ENCODE assay signal across 15 mouse cellular contexts in genomic region chr1:172390769-172391168, GRCm38 (mm10). TPM values are rescaled to one million over a fixed set of nuclear protein-coding genes. Genes with fewer than 3 reads are reported as not detected.
DNase-seq lines count a peak whose midpoint lies in the region; ATAC-seq and TF ChIP-seq lines count a peak whose summit lies in the region.
"Had no signal": no experiment of that assay in that cellular context is flagged by ENCODE, and none has a peak within 500 bp of the region (broad histone marks: within the 10 kb centered on the region; RNA-seq: fewer than 3 reads in every experiment).

No protein-coding gene starts in this region.

- no peaks in the 10 kb centered on the region for H3K4me1 ChIP-seq in liver, embryonic 11.5 days (replicated peaks; ENCODE audit: control insufficient read depth, insufficient read depth, low read length)
- H3K4me1 ChIP-seq in liver, embryonic 13.5 days (replicated peaks): no peaks in the 10 kb centered on the region
- H3K4me1 ChIP-seq in stomach, embryonic 16.5 days (ENCODE audit: control insufficient read depth, insufficient read depth, low read length): peaks cover 7% of the 10 kb centered on the region; the same call in 1 of the 2 replicates
- H3K4me1 ChIP-seq in hindbrain, postnatal 0 days (ENCODE audit: insufficient read depth, low read length): no peaks in the 10 kb centered on the region; the same call in 1 of the 2 replicates

- 0 out of 2 replicates have a peak, but pooled peaks cover 4% of the 10 kb centered on the region for H3K27me3 ChIP-seq in liver, embryonic 11.5 days (replicated peaks; ENCODE audit: control insufficient read depth, insufficient read depth, low read length)
- H3K27me3 ChIP-seq in liver, embryonic 13.5 days: peaks cover 18% of the 10 kb centered on the region; the same call in 1 of the 2 replicates
- H3K27me3 ChIP-seq in stomach, embryonic 16.5 days (ENCODE audit: control insufficient read depth, insufficient read depth, low read length): no peaks in the 10 kb centered on the region; the same call in 1 of the 2 replicates
- H3K27me3 ChIP-seq in hindbrain, postnatal 0 days (ENCODE audit: insufficient read depth, low read length): no peaks in the 10 kb centered on the region
- H3K27me3 ChIP-seq: hindbrain, embryonic 12.5 days had no signal

- no peak for TF ChIP-seq CTCF in hindbrain, postnatal 0 days (IDR thresholded peaks at IDR 0.05; ENCODE audit: low read depth)

- no peak overlapping the region for H3K4me3 ChIP-seq in liver, embryonic 11.5 days (ENCODE audit: low read depth, low read length)
- no peak overlapping the region for H3K4me3 ChIP-seq in liver, embryonic 13.5 days (replicated peaks)
- H3K4me3 ChIP-seq in stomach, embryonic 16.5 days (replicated peaks; ENCODE audit: low read length): no peak overlapping the region
- H3K4me3 ChIP-seq in hindbrain, postnatal 0 days (ENCODE audit: low read length): no peak overlapping the region
- H3K4me3 ChIP-seq: embryonic facial prominence, embryonic 10.5 days; hindbrain, embryonic 12.5 days; kidney, embryonic 15.5 days had no signal

- H3K9me3 ChIP-seq in liver, embryonic 11.5 days (ENCODE audit: control insufficient read depth, low read length): no peaks in the 10 kb centered on the region
- H3K9me3 ChIP-seq in liver, embryonic 13.5 days (replicated peaks): no peaks in the 10 kb centered on the region
- no peaks in the 10 kb centered on the region for H3K9me3 ChIP-seq in stomach, embryonic 16.5 days (replicated peaks; ENCODE audit: control insufficient read depth, low read length)
- H3K9me3 ChIP-seq in hindbrain, postnatal 0 days (ENCODE audit: low read length): no peaks in the 10 kb centered on the region
- H3K9me3 ChIP-seq: embryonic facial prominence, embryonic 10.5 days; hindbrain, embryonic 12.5 days; kidney, embryonic 15.5 days had no signal

- no peak for DNase-seq in liver, embryonic 11.5 days (ENCODE audit: low spot score)
- no peak for DNase-seq in liver
- DNase-seq in ZHBTc4 (ENCODE audit: low read depth, low spot score): peak; percentile 35
- no peak for DNase-seq in liver, embryonic 13.5 days
- no peak for DNase-seq in thymus, postnatal 10 days (ENCODE audit: low spot score in 2 of 2)
- DNase-seq in heart, postnatal 36 days: no peak
- no peak for DNase-seq in hindbrain, postnatal 0 days (ENCODE audit: low spot score)
- DNase-seq: cerebellum, adult 2 months; thymus, adult 18-20 months had no signal

- ATAC-seq in liver, embryonic 11.5 days (replicated peaks; ENCODE audit: low FRiP score): 0 out of 2 replicates have a peak, but pooled peaks have one; percentile 57
- peak; percentile 59; the same call in 1 of the 2 replicates for ATAC-seq in liver, embryonic 13.5 days (ENCODE audit: low read depth)
- ATAC-seq in stomach, embryonic 16.5 days (ENCODE audit: insufficient read depth, low FRiP score): peak; percentile 71; the same call in 1 of the 2 replicates
- no peak for ATAC-seq in hindbrain, postnatal 0 days

- 39% methylated on average over 1 of the region's 1 CpGs for WGBS in liver, embryonic 11.5 days
- WGBS in liver, embryonic 13.5 days (ENCODE audit: insufficient replicate concordance): 41% methylated on average over 1 of the region's 1 CpGs
- whole genome bisulfite sequencing in stomach, embryonic 16.5 days: 56% methylated on average over 1 of the region's 1 CpGs
- 61% methylated on average over 1 of the region's 1 CpGs for WGBS in hindbrain, postnatal 0 days

- H3K4me2 ChIP-seq in liver, embryonic 11.5 days: no peak overlapping the region
- H3K4me2 ChIP-seq in liver, embryonic 13.5 days: no peak overlapping the region
- no peak overlapping the region for H3K4me2 ChIP-seq in stomach, embryonic 16.5 days (ENCODE audit: low read depth, low read length)
- H3K4me2 ChIP-seq in hindbrain, postnatal 0 days (ENCODE audit: low read depth, low read length): no peak overlapping the region
- H3K4me2 ChIP-seq: heart, embryonic 11.5 days; hindbrain, embryonic 12.5 days; kidney, embryonic 15.5 days had no signal

- intact Hi-C loops in heart, postnatal 36 days (cut with DNase I): no loop called here

- no peak overlapping the region for H3K27ac ChIP-seq in liver, embryonic 11.5 days (ENCODE audit: low read depth, low read length)
- no peak overlapping the region for H3K27ac ChIP-seq in liver, embryonic 13.5 days
- H3K27ac ChIP-seq in stomach, embryonic 16.5 days (ENCODE audit: low read length): no peak overlapping the region
- no peak overlapping the region for H3K27ac ChIP-seq in hindbrain, postnatal 0 days
- H3K27ac ChIP-seq: embryonic facial prominence, embryonic 10.5 days; hindbrain, embryonic 12.5 days; kidney, embryonic 15.5 days; liver, embryonic 14.5 days had no signal

- no peaks in the 10 kb centered on the region for H3K36me3 ChIP-seq in liver, embryonic 11.5 days (ENCODE audit: control insufficient read depth, insufficient read depth, low read length)
- no peaks in the 10 kb centered on the region for H3K36me3 ChIP-seq in liver, embryonic 13.5 days
- no peaks in the 10 kb centered on the region for H3K36me3 ChIP-seq in stomach, embryonic 16.5 days (ENCODE audit: control insufficient read depth, insufficient read depth, low read length)
- H3K36me3 ChIP-seq in hindbrain, postnatal 0 days (ENCODE audit: insufficient read depth, low read length): no peaks in the 10 kb centered on the region
- H3K36me3 ChIP-seq: embryonic facial prominence, embryonic 10.5 days; hindbrain, embryonic 12.5 days; kidney, embryonic 15.5 days had no signal

- no peak overlapping the region for H3K9ac ChIP-seq in liver, embryonic 11.5 days (ENCODE audit: low read depth, low read length)
- no peak overlapping the region for H3K9ac ChIP-seq in liver, embryonic 13.5 days
- no peak overlapping the region for H3K9ac ChIP-seq in stomach, embryonic 16.5 days (ENCODE audit: low read length)
- no peak overlapping the region for H3K9ac ChIP-seq in hindbrain, postnatal 0 days (replicated peaks; ENCODE audit: low read length)
- H3K9ac ChIP-seq: hindbrain, embryonic 12.5 days; kidney, embryonic 15.5 days; liver, embryonic 14.5 days had no signal

RNA-seq across cellular contexts. Expression of gene Pigm, which starts 14.4 kb away (rescaled TPM):
- 7.7 and 7.8 TPM in 2 replicates for polyA plus RNA-seq in liver, embryonic 11.5 days (2014; fragmentation: Nextera tagmentation; extraction: Ambion mirVana)
- polyA plus RNA-seq in liver, embryonic 13.5 days (2015; fragmentation: Nextera tagmentation; extraction: Ambion mirVana): 2.4 and 2.7 TPM in 2 replicates
- 6.1 and 6.4 TPM in 2 replicates for polyA plus RNA-seq in stomach, embryonic 16.5 days (2015; fragmentation: Nextera tagmentation; extraction: Ambion mirVana)
- total RNA-seq in heart, postnatal 36 days (2021): 1 to 10 TPM; 4.4 to 4.8 TPM
- 12.2 and 14.7 TPM in 2 replicates for total RNA-seq in hindbrain, postnatal 0 days (2014; rRNA removed)
- polyA plus RNA-seq in hindbrain, postnatal 0 days (2015; fragmentation: Nextera tagmentation; extraction: Ambion mirVana): 2.7 and 3.0 TPM in 2 replicates

RNA-seq across cellular contexts. Expression of gene Kcnj10, which starts 49.8 kb away (rescaled TPM):
- 0.10 TPM in 1 of 2 replicates, not detected in the other for polyA plus RNA-seq in liver, embryonic 11.5 days (2014; fragmentation: Nextera tagmentation; extraction: Ambion mirVana)
- 0.03 and 0.07 TPM in 2 replicates for polyA plus RNA-seq in liver, embryonic 13.5 days (2015; fragmentation: Nextera tagmentation; extraction: Ambion mirVana)
- polyA plus RNA-seq in stomach, embryonic 16.5 days (2015; fragmentation: Nextera tagmentation; extraction: Ambion mirVana): 0.07 and 0.19 TPM in 2 replicates
- under 1 TPM; 0.05 to 0.11 TPM for total RNA-seq in heart, postnatal 36 days (2021)
- 8.6 and 10.0 TPM in 2 replicates for total RNA-seq in hindbrain, postnatal 0 days (2014; rRNA removed)
- polyA plus RNA-seq in hindbrain, postnatal 0 days (2015; fragmentation: Nextera tagmentation; extraction: Ambion mirVana): 5.4 and 5.6 TPM in 2 replicates
